Mouse (Mus musculus): ENCODE measurements around the gene Klf6.

Klf6 gene

GRCm38 (mm10) chr13:5861157-5862002, at the start of gene Klf6:
TSS of gene Klf6 (plus strand) at chr13:5861482.
- DNase-seq: peak; percentile 99

- DNase-seq: no peak
Measured at GRCm38 (mm10) chr13:5813433-5813832, 47.8 kb upstream of the Klf6 start.

- no peak for DNase-seq
Measured at GRCm38 (mm10) chr13:5817250-5817649, 44.0 kb upstream of the Klf6 start.

- DNase-seq: no peak
Measured at GRCm38 (mm10) chr13:5819173-5819572, 42.1 kb upstream of the Klf6 start.

- no peak for DNase-seq
Measured at GRCm38 (mm10) chr13:5822586-5822985, 38.7 kb upstream of the Klf6 start.

GRCm38 (mm10) chr13:5823150-5823549, 38.1 kb upstream of the Klf6 start:
- no peak for DNase-seq

- DNase-seq: no peak
Measured at GRCm38 (mm10) chr13:5824189-5824815, 37.0 kb upstream of the Klf6 start.

- peak; percentile 45 for DNase-seq
Measured at GRCm38 (mm10) chr13:5826170-5826827, 35.0 kb upstream of the Klf6 start.

- no peak for DNase-seq
Measured at GRCm38 (mm10) chr13:5831976-5832375, 29.3 kb upstream of the Klf6 start.

- no peak for DNase-seq
Measured at GRCm38 (mm10) chr13:5837174-5837777, 24.0 kb upstream of the Klf6 start.

GRCm38 (mm10) chr13:5841418-5841817, 19.9 kb upstream of the Klf6 start:
- no peak for DNase-seq

GRCm38 (mm10) chr13:5842911-5843310, 18.4 kb upstream of the Klf6 start:
- no peak for DNase-seq

GRCm38 (mm10) chr13:5843829-5844228, 17.5 kb upstream of the Klf6 start:
- DNase-seq: no peak

GRCm38 (mm10) chr13:5844338-5844737, 16.9 kb upstream of the Klf6 start:
- DNase-seq: no peak

GRCm38 (mm10) chr13:5845161-5845590, 16.1 kb upstream of the Klf6 start:
- peak; percentile 36 for DNase-seq

GRCm38 (mm10) chr13:5845605-5846004, 15.7 kb upstream of the Klf6 start:
- DNase-seq: no peak

GRCm38 (mm10) chr13:5846860-5847259, 14.4 kb upstream of the Klf6 start:
- no peak for DNase-seq

GRCm38 (mm10) chr13:5847736-5848135, 13.5 kb upstream of the Klf6 start:
- no peak for DNase-seq

GRCm38 (mm10) chr13:5860651-5861156, 578 bp upstream of the Klf6 start:
- peak; percentile 67 for DNase-seq

- DNase-seq: peak; percentile 50
Measured at GRCm38 (mm10) chr13:5862003-5862625, 832 bp downstream of the Klf6 start.

- DNase-seq: peak; percentile 47
Measured at GRCm38 (mm10) chr13:5862626-5863407, 1.5 kb downstream of the Klf6 start.

GRCm38 (mm10) chr13:5863408-5863891, 2.2 kb downstream of the Klf6 start:
- DNase-seq: peak; percentile 28

Measured in embryo, embryonic 11 days (tissue).